Mouse (Mus musculus) layer of hippocampus, adult 18-20 months (tissue): ENCODE measurements around the gene 6430628N08Rik. TPM values are rescaled to one million over a fixed set of nuclear protein-coding genes. Genes with fewer than 3 reads are reported as not detected.

Source experiments
- DNase-seq, 2 experiments: peaks; one replicate each; pipeline ENCODE4 v3.0.0; 2022; ENCODE audit warnings: low spot score in 2 of 2
- long read RNA-seq: library from polyadenylated mRNA; stranded (forward); transcript quantifications from one replicate; pipeline ENCODE4 v2.0.0, GENCODE M21; 2021
- total RNA-seq, 2 experiments: library from RNA; stranded (reverse); gene quantifications; 2 replicates each; pipeline ENCODE4 v1.2.3; 2021

Gene 6430628N08Rik
- total RNA-seq = under 1 TPM in 1 of 2 experiments, not detected in 1; 0.20 TPM
- long read RNA-seq = 0 reads

- no peak for DNase-seq
Measured at GRCm38 (mm10) chr4:115890553-115890952, at the start of gene 6430628N08Rik. TSS of gene 6430628N08Rik (plus strand) at chr4:115890665.

- DNase-seq = no peak
Measured at GRCm38 (mm10) chr4:115840842-115841241, 49.6 kb upstream of the 6430628N08Rik start.

GRCm38 (mm10) chr4:115846656-115847055 lies 43.8 kb upstream of the 6430628N08Rik start:
- DNase-seq = no peak

GRCm38 (mm10) chr4:115847377-115847776 lies 43.1 kb upstream of the 6430628N08Rik start:
- peak in 1 of 2 experiments; percentile 58 for DNase-seq

GRCm38 (mm10) chr4:115848083-115848482 lies 42.4 kb upstream of the 6430628N08Rik start:
- DNase-seq = no peak

- no peak for DNase-seq
Measured at GRCm38 (mm10) chr4:115848990-115849677, 41.3 kb upstream of the 6430628N08Rik start.

- DNase-seq = no peak
Measured at GRCm38 (mm10) chr4:115850111-115850510, 40.4 kb upstream of the 6430628N08Rik start.

GRCm38 (mm10) chr4:115850631-115851030 lies 39.8 kb upstream of the 6430628N08Rik start:
- DNase-seq = no peak

GRCm38 (mm10) chr4:115851569-115851968 lies 38.9 kb upstream of the 6430628N08Rik start:
- no peak for DNase-seq

GRCm38 (mm10) chr4:115855100-115855499 lies 35.4 kb upstream of the 6430628N08Rik start:
- DNase-seq = no peak

GRCm38 (mm10) chr4:115855609-115856008 lies 34.9 kb upstream of the 6430628N08Rik start:
- peak in 1 of 2 experiments; percentile 22 for DNase-seq

- no peak for DNase-seq
Measured at GRCm38 (mm10) chr4:115856282-115856681, 34.2 kb upstream of the 6430628N08Rik start.

GRCm38 (mm10) chr4:115857293-115857883 lies 33.1 kb upstream of the 6430628N08Rik start:
- DNase-seq = no peak

GRCm38 (mm10) chr4:115863352-115863751 lies 27.1 kb upstream of the 6430628N08Rik start:
- no peak for DNase-seq

GRCm38 (mm10) chr4:115863880-115864279 lies 26.6 kb upstream of the 6430628N08Rik start:
- DNase-seq = no peak

- DNase-seq = no peak
Measured at GRCm38 (mm10) chr4:115869512-115870210, 20.8 kb upstream of the 6430628N08Rik start.

- DNase-seq = no peak
Measured at GRCm38 (mm10) chr4:115873231-115873630, 17.2 kb upstream of the 6430628N08Rik start.

- DNase-seq = no peak
Measured at GRCm38 (mm10) chr4:115878216-115878678, 12.2 kb upstream of the 6430628N08Rik start.

- DNase-seq = no peak
Measured at GRCm38 (mm10) chr4:115878828-115879227, 11.6 kb upstream of the 6430628N08Rik start.

GRCm38 (mm10) chr4:115881183-115881582 lies 9.3 kb upstream of the 6430628N08Rik start:
- peak; percentile 32 to 54 for DNase-seq

- DNase-seq = no peak
Measured at GRCm38 (mm10) chr4:115882195-115882594, 8.3 kb upstream of the 6430628N08Rik start.

GRCm38 (mm10) chr4:115884022-115884421 lies 6.4 kb upstream of the 6430628N08Rik start, which contains the start of gene Kncn:
TSS of gene Kncn (plus strand) at chr4:115884400.
- no peak for DNase-seq
